Mouse (Mus musculus) retina, postnatal 7 days (tissue): ENCODE data around the gene Spats2.
"Not testable (repeated sequence)": the region's sequence is repeated elsewhere in the genome, so short reads cannot be mapped to it uniquely, and the experiment has no call there.

ENCODE experiments used
- DNase-seq: peaks from one replicate; pipeline ENCODE4 v3.0.0-alpha.2; 2012; ENCODE audit warnings: low read depth, low spot score

The Spats2 gene

DNA sequence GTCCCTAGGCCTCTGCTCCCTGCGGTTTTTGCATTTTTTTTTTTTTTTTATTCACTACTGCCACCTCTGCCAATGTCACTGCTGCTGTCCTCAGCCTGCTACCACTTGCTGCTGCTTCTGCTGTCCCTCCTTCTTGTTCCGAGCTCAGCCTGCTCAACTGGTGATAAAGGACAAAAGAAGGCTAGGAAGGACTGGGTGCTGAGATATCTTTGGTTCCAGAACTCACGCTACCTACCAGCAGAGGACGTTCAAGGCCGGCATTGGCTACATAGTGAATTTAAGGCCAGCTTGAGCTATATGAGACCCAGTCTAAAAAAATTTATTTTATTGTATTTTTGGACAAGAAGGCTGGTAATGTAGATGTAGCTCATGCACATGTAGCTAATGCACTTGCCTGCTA lies 12.7 kb downstream of the Spats2 start:
- no peak for DNase-seq

DNA sequence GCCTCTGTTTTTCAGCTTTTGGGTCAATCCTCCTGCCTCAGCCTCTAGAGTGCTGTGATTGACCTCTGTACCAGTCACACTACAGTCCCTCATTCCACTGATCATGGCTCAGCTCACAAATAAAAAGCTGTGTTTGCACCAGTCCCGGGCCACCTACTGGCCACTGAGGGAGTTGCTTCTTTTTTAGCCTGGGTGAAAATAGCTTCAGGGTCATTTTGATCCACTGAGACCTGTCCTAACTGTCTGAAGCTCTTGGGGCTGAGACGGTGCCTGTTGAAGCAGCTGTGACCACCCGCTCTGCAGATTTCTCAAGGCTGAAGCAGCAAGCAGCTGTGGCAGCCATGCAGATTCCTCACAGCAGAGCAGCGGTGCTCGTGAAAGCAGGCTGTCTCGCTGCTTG lies 14.0 kb downstream of the Spats2 start:
- DNase-seq, result peak; percentile 38

DNA sequence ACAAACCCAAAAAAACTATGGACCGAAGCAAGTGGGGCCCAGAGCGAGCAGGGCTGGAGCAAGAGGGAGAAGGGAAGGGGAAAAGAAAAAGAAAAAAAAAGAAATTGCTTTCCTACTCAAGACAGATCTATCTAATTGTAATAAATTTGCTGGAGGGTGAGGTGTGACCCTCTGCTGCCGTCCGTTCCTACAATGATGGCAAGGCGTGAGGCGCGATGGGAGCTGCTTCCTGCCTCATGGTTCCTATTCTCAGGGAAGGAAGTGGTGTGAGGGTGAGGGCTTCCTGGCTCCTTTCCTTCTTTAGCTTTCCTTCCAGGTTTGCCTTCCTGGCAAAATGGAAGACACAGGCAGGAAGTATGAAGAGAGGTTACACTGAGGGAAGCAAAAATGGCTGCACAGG lies 24.8 kb downstream of the Spats2 start:
- DNase-seq, result no peak

- DNase-seq, result no peak
Observed at GRCm38 (mm10) chr15:99151324-99151723, 25.6 kb downstream of the Spats2 start.

DNA sequence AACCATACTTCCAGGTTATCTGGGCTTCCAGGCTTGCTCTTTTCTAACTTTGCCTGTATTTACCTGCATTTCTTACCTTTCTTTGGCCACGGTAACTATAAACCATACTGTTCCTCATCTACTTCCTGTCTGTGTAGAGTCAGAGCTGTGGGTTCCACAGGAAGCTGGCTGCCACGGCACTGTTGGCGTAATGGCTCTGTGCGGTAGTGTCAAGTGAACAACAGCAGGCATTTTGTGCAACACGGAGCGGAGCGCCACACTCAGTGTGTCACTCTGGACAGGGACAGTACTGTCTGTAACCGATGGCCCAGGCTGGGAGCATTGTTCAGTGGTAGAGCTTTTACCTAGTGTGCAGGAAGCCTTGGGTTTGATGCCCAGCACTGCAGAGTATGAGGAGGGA lies 27.8 kb downstream of the Spats2 start:
- DNase-seq, result no peak

DNA sequence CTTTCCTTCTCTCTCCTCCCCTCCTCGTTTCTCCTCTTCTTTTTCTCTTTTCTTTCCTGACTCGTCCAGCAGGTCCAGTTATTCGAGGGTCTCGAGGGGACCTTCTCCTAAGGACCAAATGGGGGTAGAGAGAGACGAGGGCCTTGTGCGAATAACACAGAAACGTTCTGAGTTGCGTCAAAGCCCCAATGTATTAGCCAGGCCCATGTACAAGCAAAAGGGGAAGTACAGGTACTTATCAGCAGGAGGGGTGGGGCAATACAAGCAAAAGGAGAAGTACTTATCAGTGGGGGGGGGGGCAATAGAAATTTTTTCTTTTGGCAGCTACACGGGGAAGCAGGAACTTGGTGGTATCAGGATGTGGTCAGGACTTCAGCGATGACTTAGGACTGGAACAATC lies 28.8 kb downstream of the Spats2 start:
- DNase-seq, result not testable (repeated sequence)

GRCm38 (mm10) chr15:99163512-99164365 lies 38.0 kb downstream of the Spats2 start:
- DNase-seq, result no peak

DNA sequence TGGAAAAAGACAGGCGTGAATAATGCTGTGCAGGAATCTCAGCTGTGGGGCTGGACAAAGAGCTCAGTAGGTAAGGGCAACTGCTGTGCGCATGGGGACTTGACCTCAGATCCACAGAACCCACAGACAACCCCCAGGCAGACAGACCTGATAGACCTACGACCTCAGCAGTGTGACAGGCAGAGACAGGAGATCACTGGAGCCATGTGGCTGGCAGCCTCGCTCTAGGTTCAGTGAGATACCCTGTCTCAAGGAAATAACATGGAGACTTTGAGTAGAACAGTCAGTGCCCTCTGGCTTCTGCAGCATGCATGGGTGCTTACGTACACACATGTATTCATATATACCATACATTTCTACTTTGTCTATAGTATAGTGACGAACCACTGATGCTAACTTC lies 46.4 kb downstream of the Spats2 start:
- no peak for DNase-seq

GRCm38 (mm10) chr15:99179639-99180038 lies 53.9 kb downstream of the Spats2 start:
- no peak for DNase-seq

GRCm38 (mm10) chr15:99184217-99184914 lies 58.6 kb downstream of the Spats2 start:
- no peak for DNase-seq

DNA sequence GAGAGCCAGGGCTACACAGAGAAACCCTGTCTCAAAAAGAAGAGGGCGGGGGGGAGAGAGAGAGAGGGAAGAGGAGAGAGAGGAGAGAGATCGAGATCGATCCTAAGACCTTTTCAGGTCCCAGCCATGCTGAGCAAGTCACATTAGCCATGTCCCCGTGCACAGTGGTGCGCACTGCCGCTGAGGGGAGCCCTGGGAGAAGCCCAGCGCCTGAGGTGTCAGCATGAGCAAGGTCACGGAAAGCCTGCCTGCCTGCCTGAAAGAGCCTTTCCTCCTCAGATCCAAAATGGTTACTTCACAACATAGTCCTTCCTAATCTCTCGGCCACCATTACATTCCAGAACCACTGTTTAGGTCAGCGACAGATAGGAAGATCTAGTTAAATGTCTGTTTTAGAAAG lies 68.6 kb downstream of the Spats2 start:
- DNase-seq, result no peak

DNA sequence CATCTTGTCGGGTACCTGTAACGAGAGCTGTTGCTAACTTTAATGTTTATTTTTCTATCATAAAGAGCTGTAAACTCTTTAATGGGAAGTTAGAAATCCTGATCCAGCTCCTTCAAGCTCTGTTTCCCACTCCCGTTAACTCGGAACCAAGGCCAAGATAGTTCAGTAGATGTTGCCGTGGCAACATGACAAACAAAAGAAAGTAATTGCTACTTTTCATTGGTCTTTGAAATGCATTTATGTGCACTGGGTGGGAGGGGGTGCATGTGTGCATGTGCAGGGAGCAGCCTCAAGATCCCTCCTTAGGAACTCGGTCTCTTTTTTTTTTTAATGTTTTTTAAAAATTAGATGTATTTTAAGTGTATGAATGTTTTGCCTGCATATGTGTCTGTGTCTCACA lies 69.3 kb downstream of the Spats2 start:
- no peak for DNase-seq

- DNase-seq, result no peak
Observed at GRCm38 (mm10) chr15:99198761-99199160, 73.0 kb downstream of the Spats2 start.

- no peak for DNase-seq
Observed at GRCm38 (mm10) chr15:99205959-99206358, 80.2 kb downstream of the Spats2 start.

DNA sequence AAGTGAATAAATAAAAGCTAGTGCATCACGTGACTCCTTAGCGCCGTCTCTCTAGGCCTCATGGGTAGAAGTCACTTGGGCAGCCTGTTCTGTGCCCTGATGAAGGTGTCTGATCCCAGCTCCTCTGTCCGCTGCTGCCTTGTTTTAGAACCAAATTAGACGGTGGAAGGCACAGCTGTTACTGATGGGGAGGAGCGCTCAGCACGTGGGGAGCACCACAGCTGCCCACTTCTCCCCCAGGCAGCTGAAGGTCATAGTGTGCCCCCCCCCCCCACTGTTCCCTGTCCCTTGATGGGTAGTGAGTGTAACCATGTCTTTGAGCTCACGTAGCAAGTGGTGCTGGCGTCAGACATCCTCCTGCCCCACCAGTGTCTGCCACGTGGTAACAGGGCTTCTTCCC lies 87.5 kb downstream of the Spats2 start:
- no peak for DNase-seq

DNA sequence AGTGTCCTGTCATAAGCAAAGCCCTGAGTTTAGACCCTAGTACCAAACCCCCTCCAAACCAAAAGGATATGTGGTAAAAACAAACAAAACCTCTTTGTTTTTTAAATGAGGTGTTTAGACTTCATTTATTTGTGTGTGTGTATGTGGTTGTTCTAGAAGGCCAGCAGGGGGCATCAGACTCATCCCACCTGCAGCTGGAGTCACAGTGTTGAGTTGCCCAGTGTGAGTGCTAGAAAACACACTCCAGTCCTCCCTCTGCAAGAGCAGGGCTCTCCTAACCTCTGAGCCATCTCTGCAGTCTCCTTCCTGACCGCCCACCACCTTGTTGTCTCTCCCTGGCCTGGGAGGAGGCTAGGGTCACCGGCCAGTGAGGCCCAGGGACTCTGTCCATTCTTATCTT lies 89.2 kb downstream of the Spats2 start:
- DNase-seq, result no peak

DNA sequence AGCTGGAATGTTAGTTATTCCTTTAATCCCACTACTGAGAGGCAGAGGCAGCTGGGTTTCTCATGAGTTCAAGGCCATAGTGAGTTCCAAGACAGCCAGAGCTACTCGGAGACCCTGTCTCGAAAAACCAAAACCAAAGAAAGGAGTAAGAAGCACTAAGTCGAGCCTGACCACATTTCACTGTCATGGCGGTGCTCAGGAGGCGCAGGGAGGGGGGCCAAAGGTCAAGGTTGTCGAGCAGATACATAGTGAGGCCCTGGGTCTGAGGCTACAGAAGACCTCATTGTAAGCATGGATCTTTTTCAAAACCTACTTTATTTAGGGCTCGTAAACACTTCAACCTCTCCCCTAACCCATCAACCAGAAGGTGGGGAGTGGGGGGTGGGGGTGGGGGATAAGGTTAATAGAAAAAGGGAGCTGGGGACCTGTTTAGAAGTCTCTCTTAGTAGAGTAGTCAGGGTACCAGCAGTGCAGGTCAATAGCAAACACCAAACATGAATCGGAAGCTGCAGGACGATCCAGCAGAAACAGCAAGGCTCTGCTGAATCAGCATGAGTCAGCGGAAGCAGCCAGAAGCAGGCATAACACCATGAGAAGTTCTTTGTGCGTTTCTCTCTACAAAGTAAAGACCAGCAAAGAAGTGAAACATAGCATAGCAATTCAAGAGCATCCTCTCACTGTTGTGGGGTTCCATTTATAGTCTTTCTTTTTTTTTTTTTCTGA lies 90.2 kb downstream of the Spats2 start:
- DNase-seq, result no peak

- DNase-seq, result no peak
Observed at GRCm38 (mm10) chr15:99217630-99218029, 91.9 kb downstream of the Spats2 start.

DNA sequence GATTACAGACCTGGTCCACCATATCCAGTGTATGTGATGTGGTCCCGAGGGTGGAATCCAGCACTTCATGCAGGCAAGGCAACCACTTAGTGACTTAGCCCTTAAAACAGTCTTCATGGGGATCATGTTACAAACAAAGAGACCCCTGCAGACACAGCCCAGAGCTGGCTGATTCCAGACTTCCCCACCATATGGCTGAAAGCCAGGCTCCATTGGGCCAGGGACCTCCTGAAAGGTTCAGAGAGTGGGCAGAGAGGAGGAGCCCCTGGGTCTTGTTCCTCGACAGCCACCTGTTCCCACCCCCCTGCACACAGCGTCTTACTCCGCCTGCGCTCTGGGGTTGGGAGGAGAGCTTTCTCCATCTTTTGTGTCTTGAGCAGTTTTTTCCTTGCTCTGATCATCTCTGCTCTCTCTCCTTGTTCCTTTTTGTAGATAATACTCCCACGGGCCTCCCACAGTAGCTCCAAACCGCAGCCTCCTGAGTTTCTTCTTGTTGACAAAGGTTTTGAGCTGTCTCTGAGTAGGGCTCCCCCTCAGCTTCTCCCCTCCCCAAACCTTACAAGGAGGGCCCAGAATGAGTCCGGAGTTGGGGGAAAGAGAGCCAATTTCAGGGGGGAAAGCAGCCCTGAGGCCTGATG lies 95.7 kb downstream of the Spats2 start:
- no peak for DNase-seq

- no peak for DNase-seq
Observed at GRCm38 (mm10) chr15:99222794-99223584, 97.3 kb downstream of the Spats2 start.

- no peak for DNase-seq
Observed at GRCm38 (mm10) chr15:99223585-99224207, 98.0 kb downstream of the Spats2 start.
